Mouse (Mus musculus): Measurements from ENCODE around the gene Naa25.

Naa25 gene

GRCm38 (mm10) chr5:121397187-121398145 lies at the start of gene Naa25:
Naa25 (plus strand) TSS chr5:121397936.
- DNase-seq (ENCODE audit: low read depth, low spot score), result peak; percentile 97

GRCm38 (mm10) chr5:121359229-121359628 lies 38.5 kb upstream of the Naa25 start:
- DNase-seq (ENCODE audit: low read depth, low spot score), result no peak

- no peak for DNase-seq (ENCODE audit: low read depth, low spot score)
Observed at GRCm38 (mm10) chr5:121361696-121362095, 36.0 kb upstream of the Naa25 start.

GRCm38 (mm10) chr5:121363441-121363840 lies 34.3 kb upstream of the Naa25 start:
- DNase-seq (ENCODE audit: low read depth, low spot score), result no peak

GRCm38 (mm10) chr5:121366449-121367225 lies 31.1 kb upstream of the Naa25 start:
- DNase-seq (ENCODE audit: low read depth, low spot score), result no peak

GRCm38 (mm10) chr5:121367255-121367654 lies 30.5 kb upstream of the Naa25 start:
- no peak for DNase-seq (ENCODE audit: low read depth, low spot score)

GRCm38 (mm10) chr5:121371712-121372111 lies 26.0 kb upstream of the Naa25 start:
- no peak for DNase-seq (ENCODE audit: low read depth, low spot score)

GRCm38 (mm10) chr5:121374790-121375189 lies 22.9 kb upstream of the Naa25 start:
- no peak for DNase-seq (ENCODE audit: low read depth, low spot score)

GRCm38 (mm10) chr5:121376972-121377371 lies 20.8 kb upstream of the Naa25 start:
- DNase-seq (ENCODE audit: low read depth, low spot score), result peak; percentile 53

GRCm38 (mm10) chr5:121378678-121379256 lies 19.0 kb upstream of the Naa25 start:
- no peak for DNase-seq (ENCODE audit: low read depth, low spot score)

GRCm38 (mm10) chr5:121380692-121381091 lies 17.0 kb upstream of the Naa25 start:
- DNase-seq (ENCODE audit: low read depth, low spot score), result peak; percentile 64

- DNase-seq (ENCODE audit: low read depth, low spot score), result no peak
Observed at GRCm38 (mm10) chr5:121383857-121384756, 13.6 kb upstream of the Naa25 start.

GRCm38 (mm10) chr5:121384757-121385460 lies 12.8 kb upstream of the Naa25 start:
- DNase-seq (ENCODE audit: low read depth, low spot score), result peak; percentile 25

GRCm38 (mm10) chr5:121385461-121386119 lies 12.1 kb upstream of the Naa25 start, which contains the start of gene Trafd1:
Trafd1 (minus strand) TSS chr5:121385632.
- peak; percentile 84 for DNase-seq (ENCODE audit: low read depth, low spot score)

GRCm38 (mm10) chr5:121386120-121386909 lies 11.4 kb upstream of the Naa25 start:
- DNase-seq (ENCODE audit: low read depth, low spot score), result no peak

- DNase-seq (ENCODE audit: low read depth, low spot score), result no peak
Observed at GRCm38 (mm10) chr5:121387126-121387525, 10.6 kb upstream of the Naa25 start.

GRCm38 (mm10) chr5:121389106-121389505 lies 8.6 kb upstream of the Naa25 start:
- no peak for DNase-seq (ENCODE audit: low read depth, low spot score)

- DNase-seq (ENCODE audit: low read depth, low spot score), result no peak
Observed at GRCm38 (mm10) chr5:121389691-121390090, 8.0 kb upstream of the Naa25 start.

Data from ES-CJ7 (cell line).